Mouse (Mus musculus) retina, adult 2 months (tissue): ENCODE measurements at regions not wholly inside any gene's neighbourhood (a gene's known extent, or its start where the extent isn't known, plus 50 kb on each side); places are given as distances from the start of the nearest gene placed in this dataset.
"Not testable (repeated sequence)": the region's sequence is repeated elsewhere in the genome, so short reads cannot be mapped to it uniquely, and the experiment has no call there.

ENCODE experiments used
- DNase-seq: peaks from one replicate; pipeline ENCODE4 v3.0.0-alpha.2; 2012; ENCODE audit warnings: low read depth, low spot score

DNA sequence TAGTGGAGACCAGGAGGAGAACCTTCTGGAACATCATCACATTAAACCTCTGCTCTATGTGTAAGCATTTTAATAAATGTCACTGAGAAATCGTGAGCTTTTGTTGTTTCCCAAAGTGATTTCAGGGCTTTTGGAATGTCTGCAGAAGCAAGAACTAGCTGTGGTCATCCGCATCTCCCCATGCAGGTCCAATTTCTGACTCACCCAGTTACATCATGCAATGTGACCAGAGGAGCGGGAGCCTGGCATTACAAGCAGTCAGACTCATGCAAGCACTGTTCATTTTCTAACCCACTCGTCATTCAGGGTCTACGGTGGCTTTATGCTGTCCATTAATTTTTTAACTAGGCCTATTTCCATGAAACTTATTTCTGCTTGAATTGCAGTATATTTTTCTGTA is 151.2 kb upstream of the Supt20 start:
- DNase-seq = no peak

DNA sequence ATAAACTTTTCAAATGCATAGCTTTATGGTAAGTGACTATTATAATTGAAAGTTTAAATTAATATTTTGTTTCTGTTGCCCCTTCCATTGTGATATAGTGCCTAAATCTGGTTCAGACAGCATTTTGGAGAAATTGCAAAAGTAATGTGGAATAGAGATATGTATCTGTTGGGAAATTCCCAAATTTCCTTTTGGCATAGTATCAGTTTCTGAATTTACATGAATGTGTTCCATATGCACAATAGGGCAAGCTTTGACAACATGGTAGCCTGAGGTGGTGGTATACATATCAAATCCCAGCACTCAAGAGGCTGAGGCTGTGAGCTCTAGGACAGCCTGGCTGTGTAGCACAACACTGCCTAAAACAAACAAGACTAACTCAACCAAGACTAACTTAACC is 147.2 kb upstream of the Supt20 start:
- no peak for DNase-seq

DNA sequence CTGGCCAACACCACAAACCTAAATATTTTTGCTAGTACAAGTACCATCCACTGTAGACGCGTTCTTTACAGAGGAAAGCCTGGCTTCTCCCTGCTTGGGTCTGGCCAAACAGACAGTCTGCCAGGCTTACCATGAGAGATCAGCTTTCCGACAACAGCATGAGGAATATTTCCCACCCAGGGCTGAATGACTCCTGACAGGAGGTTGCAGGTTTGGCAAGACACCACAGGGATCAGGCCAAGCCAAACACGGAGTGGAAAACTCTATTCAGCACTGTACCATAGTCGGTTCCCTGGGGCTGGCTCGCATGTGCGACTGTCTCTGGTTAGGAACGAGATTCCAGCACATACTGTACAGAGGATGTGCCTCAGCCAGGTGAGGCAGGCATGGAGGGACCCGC is 140.7 kb upstream of the Supt20 start:
- DNase-seq = no peak

DNA sequence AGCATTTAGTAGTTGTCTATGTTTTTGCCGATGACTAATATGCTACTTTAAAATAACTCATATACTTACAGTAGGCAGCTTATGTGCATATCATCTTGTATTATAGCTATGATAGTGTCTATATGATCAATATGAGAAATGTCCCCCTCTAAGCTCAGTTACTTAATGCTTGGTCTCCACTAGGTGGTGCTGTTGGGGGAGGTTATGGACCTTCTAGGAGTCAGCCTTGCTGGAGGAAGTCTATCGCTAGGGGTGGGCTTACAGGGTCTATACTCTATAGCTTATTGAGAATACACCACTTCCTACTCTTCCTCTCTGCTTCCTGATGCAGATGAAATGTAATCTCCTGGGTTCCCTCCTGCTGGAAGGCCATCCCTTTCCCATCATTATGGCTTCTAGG is 136.7 kb upstream of the Supt20 start:
- DNase-seq = no peak

DNA sequence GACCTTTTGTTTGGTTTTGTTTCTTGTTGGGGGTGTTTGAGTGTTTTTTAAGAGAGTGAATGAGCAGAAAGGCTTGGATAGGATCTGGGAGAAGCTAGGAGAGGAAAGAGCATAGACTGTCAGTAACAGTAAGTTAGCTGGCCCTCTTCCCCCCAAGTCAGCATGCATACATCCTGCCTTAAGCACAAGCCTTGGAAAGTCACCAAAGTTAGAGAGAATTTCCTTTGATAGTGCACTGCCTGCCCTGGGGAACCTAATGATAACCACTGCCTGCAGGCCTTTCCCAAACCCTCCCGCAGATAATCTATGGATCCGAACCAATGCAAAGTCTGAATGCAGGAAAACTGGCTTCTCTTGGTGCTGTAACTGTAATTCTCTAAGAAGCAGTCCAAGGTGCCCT is 133.6 kb upstream of the Supt20 start:
- no peak for DNase-seq

DNA sequence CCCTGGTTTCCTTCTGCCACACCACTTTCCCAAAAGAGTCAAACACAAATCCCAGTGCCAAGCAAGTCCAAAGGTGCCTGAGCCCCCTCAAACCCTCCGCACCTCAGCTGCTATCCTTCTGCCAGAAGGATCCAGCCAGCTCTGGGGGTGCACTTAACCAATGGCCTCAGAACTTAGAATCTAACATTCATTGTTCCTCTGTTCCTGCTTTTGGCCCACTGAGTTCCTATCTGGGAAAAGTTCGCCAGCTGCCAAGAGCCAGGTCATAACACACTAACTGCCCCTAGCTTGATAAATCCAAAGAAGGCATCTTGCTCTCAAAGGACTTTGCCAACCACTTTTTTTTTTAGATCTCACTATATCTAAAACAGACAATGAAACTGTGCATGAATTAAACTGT is 133.1 kb upstream of the Supt20 start:
- DNase-seq = no peak

DNA sequence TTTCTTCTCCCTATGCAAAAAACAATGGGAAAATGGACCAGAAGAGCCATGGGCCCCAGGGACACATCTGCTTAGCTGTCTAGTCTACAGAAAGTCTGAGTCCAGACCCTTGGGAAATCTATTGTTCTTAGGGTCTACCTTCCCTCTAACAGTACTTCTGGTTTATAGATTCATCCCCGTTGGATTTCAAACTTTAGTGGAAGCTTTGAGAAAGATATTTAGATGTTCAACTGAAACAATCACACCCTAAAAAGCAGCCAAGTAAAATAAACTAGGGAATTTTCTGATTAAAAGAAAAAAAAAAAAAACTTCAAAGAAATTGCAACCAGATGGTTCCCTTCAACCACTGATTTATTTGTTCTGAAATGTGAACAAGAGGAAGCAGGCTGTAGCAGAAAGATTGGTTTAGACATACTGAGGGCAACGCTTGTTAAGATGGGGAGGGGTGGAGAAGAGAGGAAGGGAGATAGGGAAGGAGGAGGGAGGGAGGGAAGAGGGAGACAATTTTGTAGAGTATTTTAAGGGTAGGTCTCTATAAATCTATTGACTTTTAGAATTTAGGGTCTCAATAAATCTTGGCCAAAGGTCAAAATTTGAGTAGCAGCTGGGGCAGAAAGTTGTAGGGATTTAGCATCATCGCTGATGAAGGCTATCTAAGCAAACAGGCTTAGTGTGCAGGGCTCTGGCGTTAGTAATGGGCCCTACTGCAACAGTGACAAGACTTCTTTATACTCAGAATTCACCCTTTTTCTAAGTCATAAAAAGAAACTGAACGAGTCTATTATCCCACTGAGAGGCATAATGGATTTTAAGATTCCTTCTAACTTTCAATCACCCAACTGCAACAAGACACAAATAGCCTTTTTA is 132.3 kb upstream of the Supt20 start:
- no peak for DNase-seq

DNA sequence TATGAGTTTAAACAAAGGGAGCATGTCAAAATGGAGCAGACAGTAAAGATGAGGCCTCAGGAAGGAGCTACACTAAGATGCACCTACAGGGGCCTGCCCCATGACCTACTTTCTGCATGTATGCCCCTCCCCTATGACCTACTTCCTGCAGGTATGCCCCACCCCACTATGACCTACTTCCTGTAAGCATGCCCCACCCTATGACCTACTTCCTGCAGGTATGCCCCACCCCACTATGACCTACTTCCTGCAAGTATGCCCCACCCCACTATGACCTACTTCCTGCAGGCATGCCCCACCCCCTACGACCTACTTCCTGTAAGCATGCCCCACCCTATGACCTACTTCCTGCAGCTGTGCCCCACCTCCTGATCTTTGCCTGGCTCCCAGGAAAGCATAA is 125.3 kb upstream of the Supt20 start:
- peak; percentile 85 for DNase-seq

DNA sequence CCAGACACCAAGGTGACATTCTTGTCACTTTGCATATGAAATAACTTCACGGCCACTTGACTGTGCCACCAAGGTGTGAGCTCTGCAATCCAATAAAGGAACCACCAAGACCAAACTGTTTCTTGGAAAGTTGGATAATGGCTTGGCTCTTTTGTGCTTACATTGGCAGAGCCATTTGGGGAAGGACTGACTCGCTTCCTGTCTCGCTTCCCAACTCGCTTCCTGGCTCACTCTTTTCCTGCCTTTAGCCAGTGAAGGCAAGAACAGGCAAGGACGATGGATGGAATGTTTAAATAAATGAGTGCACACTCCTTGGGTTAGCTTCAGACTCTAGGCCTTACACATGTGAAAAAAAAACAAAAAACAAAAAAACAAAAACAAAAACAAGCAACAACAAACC is 124.5 kb upstream of the Supt20 start:
- DNase-seq = no peak

DNA sequence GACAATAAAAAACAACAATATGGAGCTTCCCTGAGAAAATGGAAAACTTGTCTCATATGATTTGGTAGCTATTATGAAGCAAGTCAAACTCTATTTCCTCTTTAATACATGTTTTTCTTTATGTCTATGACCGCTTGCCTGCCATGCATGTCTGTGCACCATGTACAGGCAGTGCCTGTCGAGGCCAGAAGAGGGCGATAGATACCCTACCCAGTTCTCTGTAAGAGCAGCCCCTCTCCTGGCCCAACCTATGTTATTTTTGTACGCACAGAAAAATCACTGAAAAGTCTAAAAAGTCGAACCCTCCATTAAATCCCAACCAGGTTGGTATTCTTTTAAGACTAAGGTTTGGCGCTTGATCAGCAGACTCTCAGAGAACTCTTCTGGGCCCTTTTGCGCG is 122.1 kb upstream of the Supt20 start:
- no peak for DNase-seq

DNA sequence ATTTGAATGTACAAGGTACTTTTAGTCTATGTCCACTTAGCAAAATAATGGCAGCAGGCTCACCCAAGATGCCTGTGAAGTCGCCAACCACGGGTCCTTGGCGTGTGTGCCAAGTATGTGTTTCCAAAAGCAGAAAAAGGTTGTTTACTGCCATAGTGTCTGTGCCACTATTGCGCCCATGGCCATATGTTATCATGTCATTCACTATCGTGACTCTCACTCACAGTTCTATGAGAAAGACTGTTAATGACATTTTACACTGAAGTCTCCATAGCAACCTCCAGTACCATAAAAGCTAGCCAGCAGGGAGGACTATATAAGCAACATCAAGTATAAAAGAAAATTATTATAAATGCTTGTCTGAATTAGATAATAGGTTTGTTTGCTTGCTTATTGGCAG is 114.8 kb upstream of the Supt20 start:
- no peak for DNase-seq

DNA sequence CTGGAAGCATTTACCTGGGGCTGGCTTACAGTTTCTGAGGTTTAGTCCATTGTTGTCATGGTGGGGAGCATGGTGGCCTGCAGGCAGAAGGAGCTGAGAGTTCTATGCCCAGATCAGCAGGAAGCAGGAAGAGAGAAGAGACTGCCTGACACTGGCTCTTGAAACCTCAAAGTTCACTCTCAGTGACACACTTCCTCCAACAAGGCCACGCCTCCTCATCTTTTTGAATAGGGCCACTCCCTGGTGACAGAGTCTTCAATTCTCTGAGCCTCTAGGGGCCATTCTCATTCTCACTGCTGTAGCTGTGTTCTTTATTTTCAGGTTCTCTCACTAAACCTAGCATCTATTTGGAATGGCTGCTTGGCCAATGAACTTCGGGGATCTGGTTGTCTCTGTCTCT is 113.2 kb upstream of the Supt20 start:
- no peak for DNase-seq

DNA sequence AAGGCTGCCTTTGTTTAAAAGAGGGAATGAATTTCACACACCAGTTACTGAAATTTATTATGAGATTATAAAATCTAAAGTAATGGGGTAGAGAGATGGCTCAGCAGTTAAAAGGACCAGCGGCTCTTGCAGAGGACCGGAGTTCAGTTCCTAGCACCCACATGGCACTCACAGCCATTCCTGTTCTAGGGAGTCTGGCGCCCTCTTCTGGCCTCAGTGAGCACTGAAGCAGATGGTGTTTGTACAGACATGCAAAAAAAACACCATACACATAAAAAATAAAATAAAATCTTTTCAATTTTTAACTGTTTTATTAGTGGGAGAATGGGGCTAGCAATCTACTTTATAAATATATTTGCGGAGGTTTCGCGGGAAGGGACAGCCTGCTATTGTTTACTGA is 112.3 kb upstream of the Supt20 start:
- no peak for DNase-seq

DNA sequence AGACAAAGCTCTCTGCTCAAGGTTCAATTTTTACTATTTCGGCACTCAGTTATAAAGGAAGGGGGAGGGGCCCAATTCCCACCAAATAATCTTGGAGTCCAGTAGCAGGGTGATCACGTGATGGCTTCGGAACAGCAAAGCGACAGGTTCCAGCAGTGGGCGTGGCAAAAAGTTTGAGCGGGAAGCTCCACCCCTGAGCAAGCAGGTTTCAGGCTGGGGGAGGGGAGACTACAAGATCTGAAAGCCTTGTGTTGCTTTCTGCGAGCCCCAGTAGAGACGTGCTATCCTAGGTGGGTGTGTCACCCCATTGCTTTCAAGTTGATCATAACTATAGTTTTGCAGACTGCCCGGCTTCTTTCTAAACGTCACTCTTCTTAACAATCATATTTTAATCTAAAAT is 106.8 kb upstream of the Supt20 start:
- not testable (repeated sequence) for DNase-seq

DNA sequence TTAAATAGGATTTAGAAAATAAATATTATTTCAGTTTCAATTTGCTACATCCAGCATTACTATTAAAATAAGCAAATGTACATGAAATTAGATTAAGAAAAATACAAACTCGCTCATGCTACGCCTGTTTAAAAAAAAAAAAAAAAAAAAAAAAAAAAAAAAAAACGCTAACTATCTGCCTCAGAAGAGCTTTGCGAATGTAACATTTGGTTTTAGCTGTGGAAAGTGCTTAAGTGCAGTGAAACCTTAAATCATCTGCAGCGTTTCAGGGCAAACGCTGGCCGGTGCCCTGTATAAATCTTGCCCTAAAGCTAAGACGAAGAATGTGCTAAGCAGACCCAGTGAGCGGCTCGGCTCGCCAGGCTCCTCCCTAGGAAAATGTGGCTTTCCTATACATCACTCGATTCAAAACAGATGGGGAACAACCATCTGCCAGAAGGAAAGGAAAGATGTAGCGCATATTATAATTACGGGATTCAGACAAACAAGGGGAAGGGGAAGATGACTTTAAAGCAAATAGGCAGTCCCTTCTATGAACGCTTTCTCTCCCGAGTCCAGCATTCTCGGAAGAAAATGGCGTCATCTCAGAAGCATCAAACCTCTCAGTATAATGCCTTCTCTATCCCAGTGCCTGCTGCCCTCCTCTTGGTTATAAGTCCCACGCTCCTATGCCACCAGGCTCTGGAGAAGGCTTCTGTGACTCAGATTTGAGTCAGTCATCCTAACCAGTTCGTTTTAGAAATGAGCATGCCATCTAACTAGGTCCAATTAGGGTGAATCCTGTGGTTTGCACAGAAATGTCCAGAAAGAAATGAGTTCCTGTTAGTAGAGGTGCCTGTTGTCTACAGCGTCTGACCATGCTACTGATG is 105.2 kb upstream of the Supt20 start:
- no peak for DNase-seq

DNA sequence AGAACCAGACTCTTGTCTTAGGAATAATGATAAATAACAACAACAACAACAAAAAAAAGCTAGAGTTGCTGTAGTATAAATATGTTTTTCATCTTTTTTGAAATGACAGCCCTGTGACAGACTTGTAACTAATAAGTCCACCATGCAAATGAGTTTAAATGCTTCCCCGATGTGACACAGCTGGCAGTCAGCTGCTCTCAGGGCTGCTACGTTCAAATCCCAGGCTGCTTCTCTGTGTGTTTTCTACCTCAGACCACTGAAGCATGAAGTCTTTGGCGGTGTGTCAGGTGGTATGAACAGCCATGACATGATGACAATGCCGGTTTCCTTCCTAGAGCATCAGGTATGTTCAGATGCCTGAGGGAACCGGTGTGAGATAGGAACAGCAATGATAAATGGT is 104.4 kb upstream of the Supt20 start:
- no peak for DNase-seq

DNA sequence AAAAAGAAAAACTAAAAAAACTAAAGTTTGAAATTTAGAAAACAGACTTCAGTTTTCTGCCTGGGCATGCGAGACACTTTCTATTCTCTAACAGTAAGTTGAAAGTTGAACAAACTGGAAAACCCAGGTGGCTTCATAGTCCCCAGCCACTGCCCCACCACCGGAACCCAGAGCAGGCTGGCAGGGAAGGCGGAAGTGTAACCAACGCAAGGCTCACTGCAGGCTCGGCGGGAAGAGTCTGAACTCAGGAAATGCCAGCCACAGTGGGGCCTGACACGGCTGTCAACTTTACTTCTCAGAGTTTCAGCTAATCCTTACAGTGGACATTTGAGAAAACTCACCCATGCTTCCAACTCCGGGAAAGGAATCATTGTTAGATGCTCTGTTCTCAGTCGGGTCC is 102.6 kb upstream of the Supt20 start:
- DNase-seq = no peak

DNA sequence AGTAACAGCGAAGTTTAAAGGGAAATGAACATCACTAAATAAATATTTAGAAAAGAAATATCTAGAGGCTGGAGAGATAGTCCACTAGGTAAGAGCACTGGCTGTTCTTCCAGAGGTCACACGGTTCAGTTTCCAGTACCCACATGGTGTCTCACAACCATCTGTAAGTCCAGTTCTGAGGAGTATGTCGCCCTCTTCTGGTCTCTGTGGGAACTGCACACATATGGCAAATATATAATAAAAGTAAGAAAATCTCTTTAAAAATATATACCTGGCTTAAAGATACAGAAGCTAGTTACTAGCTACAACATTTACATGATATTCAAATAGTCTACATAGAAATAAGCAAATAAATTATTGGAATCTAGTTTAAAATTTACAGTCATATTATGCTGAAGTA is 101.4 kb upstream of the Supt20 start:
- DNase-seq = no peak

DNA sequence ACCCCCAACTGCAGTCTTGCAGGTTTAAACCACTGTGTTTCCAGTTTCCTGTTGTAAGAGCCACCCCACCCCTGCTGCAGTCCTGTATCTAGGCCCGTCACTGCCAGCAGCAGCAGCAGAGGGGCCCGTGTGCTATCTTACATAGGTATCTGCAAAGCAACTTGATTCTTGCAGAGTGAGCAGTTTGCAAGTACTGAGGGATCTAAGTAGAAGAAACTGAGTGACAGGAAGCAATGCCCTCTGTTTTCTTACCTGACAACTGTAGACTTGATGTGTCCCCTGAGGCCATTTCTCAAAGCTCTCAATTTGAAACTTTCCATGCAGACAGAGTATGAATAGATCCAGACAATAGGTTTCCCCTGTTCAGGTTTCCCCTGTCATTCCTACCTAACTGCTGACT is 100.5 kb upstream of the Supt20 start:
- DNase-seq = no peak

DNA sequence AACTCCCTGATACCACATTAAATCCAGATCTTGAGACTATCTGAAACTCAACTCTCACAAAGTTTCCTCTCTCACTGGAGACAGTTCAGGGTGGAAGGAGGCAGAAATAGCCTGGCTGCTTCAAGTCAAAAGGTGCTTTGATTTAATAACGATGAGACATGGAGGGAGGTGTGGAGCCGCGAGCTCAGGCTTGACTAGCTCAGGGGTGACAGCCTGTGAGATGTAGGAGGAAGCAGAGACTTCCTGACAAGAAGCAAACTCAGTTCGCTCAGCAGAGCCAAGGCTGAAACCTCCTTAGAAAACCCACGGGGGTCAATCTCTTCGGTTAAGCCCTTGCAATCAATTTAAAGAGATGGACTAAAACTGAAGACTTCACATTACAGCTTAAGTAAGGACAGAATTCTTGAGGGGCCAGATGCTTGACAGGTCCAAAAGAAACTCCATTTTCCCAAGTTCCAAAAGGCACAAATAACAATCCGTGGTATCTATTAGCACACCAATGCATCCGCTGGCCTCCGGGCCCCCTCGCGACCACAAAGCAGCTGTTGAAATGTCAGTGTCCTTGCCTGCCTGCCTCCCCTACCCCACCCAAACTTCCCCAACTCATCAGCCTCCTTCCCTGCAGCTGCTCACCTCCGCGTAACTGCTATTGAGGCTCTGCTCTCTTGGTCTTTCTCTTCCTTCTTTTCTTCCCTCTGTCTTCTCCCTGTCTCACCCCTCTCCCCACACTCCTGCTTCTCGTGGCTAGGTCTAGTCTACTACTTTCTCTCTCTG is 99.8 kb upstream of the Supt20 start:
- no peak for DNase-seq

DNA sequence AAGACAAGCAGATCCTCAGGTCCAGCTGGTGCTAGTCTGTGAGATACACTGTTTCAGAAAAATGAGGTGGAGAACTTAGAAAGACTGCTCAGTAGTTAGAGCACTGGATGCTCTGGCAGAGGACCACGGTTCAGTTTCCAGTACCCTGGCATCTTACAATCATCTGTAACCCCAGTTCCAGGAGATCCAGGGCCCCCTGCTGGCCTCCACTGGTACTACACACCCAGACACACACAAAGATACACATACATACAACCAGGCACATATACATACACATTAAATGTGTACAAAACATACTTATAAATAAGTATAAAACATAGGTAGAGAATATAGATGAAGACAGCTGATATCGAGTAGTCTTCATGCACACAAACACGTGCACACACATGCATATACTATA is 97.4 kb upstream of the Supt20 start:
- DNase-seq = no peak
